Mouse (Mus musculus) G1E (cell line): ENCODE results near the gene Foxn1. TPM values are rescaled to one million over a fixed set of nuclear protein-coding genes. Genes with fewer than 3 reads are reported as not detected.
A peak's percentile ranks its signal among the peaks of the same experiment; 100 is the strongest.

ENCODE experiments used
- ATAC-seq: 2 replicates; pipeline ENCODE4 v1.8.0; 2016; ENCODE audit warnings: mild to moderate bottlenecking; ENCODE audit not compliant: insufficient number of reproducible peaks, poor library complexity, low FRiP score, severe bottlenecking; ENCODE audit errors: extremely low read depth
- DNase-seq: peaks from one replicate; pipeline ENCODE4 v3.0.0; 2012; ENCODE audit warnings: low spot score
- H3K27me3 ChIP-seq: 2 replicates; pipeline ENCODE4 v1.6.1; 2012; ENCODE audit warnings: mild to moderate bottlenecking, low read length, inconsistent platforms; ENCODE audit not compliant: insufficient read depth
- H3K36me3 ChIP-seq: replicated peaks from 2 replicates; pipeline ENCODE3; 2012; ENCODE audit warnings: mild to moderate bottlenecking, inconsistent platforms
- H3K4me1 ChIP-seq: 2 replicates; pipeline ENCODE4 v1.6.1; 2012; ENCODE audit warnings: low read depth, low read length, inconsistent platforms, mixed read lengths; ENCODE audit not compliant: insufficient read depth
- H3K4me3 ChIP-seq: 2 replicates; pipeline ENCODE4 v1.5.1; 2012; ENCODE audit warnings: low read depth, mild to moderate bottlenecking, inconsistent platforms, low read length, moderate library complexity, mixed read lengths
- H3K9me3 ChIP-seq: replicated peaks from 2 replicates; pipeline ENCODE4 v1.6.1; 2012; ENCODE audit warnings: inconsistent platforms
- CTCF ChIP-seq: IDR thresholded peaks from 2 replicates; pipeline ENCODE4 v1.5.1; 2012; ENCODE audit warnings: low read depth, low read length, inconsistent platforms, mixed read lengths
- GATA1 ChIP-seq: IDR thresholded peaks from 2 replicates; pipeline ENCODE4 v1.6.1; 2012; ENCODE audit warnings: borderline replicate concordance, low read length, inconsistent platforms, mixed read lengths
- GATA2 ChIP-seq: IDR thresholded peaks from 2 replicates; pipeline ENCODE4 v1.6.1; 2012; ENCODE audit warnings: low read depth, low read length, inconsistent platforms, borderline replicate concordance
- POLR2AphosphoS5 ChIP-seq: IDR thresholded peaks from 2 replicates; pipeline ENCODE4 v1.6.1; 2012; ENCODE audit warnings: low read depth, low read length, inconsistent platforms; ENCODE audit not compliant: insufficient replicate concordance
- TAL1 ChIP-seq: conservative IDR thresholded peaks from 2 replicates; pipeline ENCODE4 v1.6.1; 2012; ENCODE audit warnings: low read depth, low read length, inconsistent platforms, mixed read lengths
- polyA plus RNA-seq: library from polyadenylated mRNA; stranded (reverse); fragments of >175 nt; gene quantifications from 2 replicates; pipeline ENCODE4 v1.2.3, GENCODE M21; 2012
- total RNA-seq, 2 experiments: library from RNA; stranded (forward) in 1 of 2; stranded (reverse) in 1 of 2; fragments of 200-1000 nt in 1 of 2; fragments of >200 nt in 1 of 2; fragmentation: Nextera tagmentation in 1 of 2; gene quantifications; 2 replicates each; pipeline ENCODE4 v1.2.3; 2014 to 2017

Gene Foxn1
- total and polyA plus RNA-seq, 3 experiments = 0.05 TPM; not detected in 2

GRCm38 (mm10) chr11:78427655-78428054 is 41.3 kb upstream of the Foxn1 start:
- no peaks in the 10 kb centered on the region for H3K9me3 ChIP-seq
- DNase-seq = no peak
- H3K4me1 ChIP-seq = no peaks in the 10 kb centered on the region; the same call in 1 of the 2 replicates
- H3K36me3 ChIP-seq = no peaks in the 10 kb centered on the region
- H3K27me3 ChIP-seq = peaks cover 51% of the 10 kb centered on the region
- no peak for TF ChIP-seq GATA2
- TF ChIP-seq GATA1 = no peak
- TF ChIP-seq TAL1 = no peak
- no peak for TF ChIP-seq POLR2AphosphoS5
- no peak for TF ChIP-seq CTCF
- ATAC-seq = no peak
- no peak overlapping the region for H3K4me3 ChIP-seq

DNA sequence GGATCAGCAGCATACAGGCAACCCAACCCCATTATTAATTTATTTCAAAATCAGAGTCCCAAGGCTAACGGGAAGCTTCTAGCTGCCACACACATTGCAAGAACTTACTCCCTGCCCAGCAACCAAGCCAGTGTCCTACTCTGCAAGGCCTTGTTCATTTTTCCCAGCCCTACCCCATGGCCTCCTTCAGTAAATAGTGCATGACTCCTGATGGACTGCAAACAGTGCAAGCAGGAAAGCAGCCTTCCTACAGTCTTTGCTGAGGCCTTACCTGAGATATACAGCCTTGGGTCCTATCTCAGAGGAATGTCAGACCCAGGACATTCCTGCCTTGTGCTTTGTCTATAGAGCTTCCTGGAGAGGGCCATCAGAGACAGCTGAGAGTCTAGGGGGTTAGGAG is 39.2 kb upstream of the Foxn1 start:
- no peak for TF ChIP-seq CTCF
- no peak for TF ChIP-seq GATA1
- TF ChIP-seq TAL1 = no peak
- no peak for TF ChIP-seq POLR2AphosphoS5
- no peak for TF ChIP-seq GATA2
- no peak overlapping the region for H3K4me3 ChIP-seq
- H3K4me1 ChIP-seq = peaks cover 9% of the 10 kb centered on the region
- ATAC-seq = no peak
- no peak for DNase-seq
- H3K36me3 ChIP-seq = no peaks in the 10 kb centered on the region
- no peaks in the 10 kb centered on the region for H3K9me3 ChIP-seq
- H3K27me3 ChIP-seq = peaks cover 64% of the 10 kb centered on the region

GRCm38 (mm10) chr11:78424352-78424751 is 38.0 kb upstream of the Foxn1 start:
- TF ChIP-seq GATA2 (no peak), CTCF (no peak), GATA1 (no peak), POLR2AphosphoS5 (no peak), TAL1 (no peak)
- no peaks in the 10 kb centered on the region for H3K9me3 ChIP-seq
- H3K27me3 ChIP-seq = peaks cover 70% of the 10 kb centered on the region
- no peak for DNase-seq
- H3K36me3 ChIP-seq = no peaks in the 10 kb centered on the region
- ATAC-seq = no peak
- H3K4me1 ChIP-seq = peaks cover 14% of the 10 kb centered on the region
- no peak overlapping the region for H3K4me3 ChIP-seq

DNA sequence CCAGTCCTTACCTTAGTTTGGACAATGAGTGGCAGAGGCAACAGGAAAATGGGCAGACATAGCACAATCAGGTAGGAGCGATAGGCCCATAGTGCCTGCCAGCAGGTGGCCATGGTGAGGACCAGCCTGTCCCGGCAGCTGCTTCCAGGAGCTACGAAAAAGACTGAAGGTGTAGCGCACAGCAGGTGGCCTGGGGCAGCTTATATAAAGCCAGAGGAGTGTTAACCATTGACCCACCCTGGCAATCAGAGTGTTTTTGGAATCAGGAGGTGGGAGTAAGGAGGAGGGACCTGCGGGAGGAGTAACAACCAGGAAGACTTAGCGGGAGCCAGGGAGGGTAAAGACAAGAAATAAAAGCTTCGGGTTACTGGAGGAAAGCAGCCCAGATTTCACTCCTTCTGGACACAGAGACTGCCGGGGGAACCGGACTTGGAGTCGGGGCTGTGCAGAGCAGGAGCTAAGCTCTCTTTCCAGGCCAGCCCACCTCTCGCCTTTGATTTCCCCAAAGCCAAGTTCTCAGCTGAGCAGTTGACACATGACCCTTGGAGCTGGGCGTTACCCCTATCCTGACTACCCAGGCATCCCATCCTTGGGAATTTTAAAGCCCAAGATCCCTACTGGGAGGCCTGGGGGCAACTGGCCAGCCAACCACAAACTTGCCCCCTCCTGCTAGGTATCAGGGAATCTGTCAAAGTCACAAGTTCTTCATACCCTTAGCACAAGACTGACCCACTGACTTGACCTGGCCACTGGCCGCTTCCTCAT is 35.9 kb upstream of the Foxn1 start, which contains the start of gene Slc13a2:
Slc13a2 (minus strand) TSS at position 163 of the 765 bp plus-strand sequence.
- Histone ChIP-seq H3K4me1 (peaks cover 14% of the 10 kb centered on the region), H3K9me3 (no peaks in the 10 kb centered on the region), H3K36me3 (no peaks in the 10 kb centered on the region), H3K4me3 (no peak within 1 kb of the TSS), H3K27me3 (peaks cover 71% of the 10 kb centered on the region)
- no peak for ATAC-seq
- DNase-seq = no peak
- TF ChIP-seq TAL1 (no peak), CTCF (no peak), POLR2AphosphoS5 (no peak)

- TF ChIP-seq GATA2 (no peak), GATA1 (no peak), TAL1 (no peak), CTCF (no peak), POLR2AphosphoS5 (no peak)
- Histone ChIP-seq H3K9me3 (no peaks in the 10 kb centered on the region), H3K36me3 (no peaks in the 10 kb centered on the region), H3K4me3 (no peak overlapping the region), H3K4me1 (peaks cover 14% of the 10 kb centered on the region), H3K27me3 (peaks cover 74% of the 10 kb centered on the region)
- ATAC-seq (no peak), DNase-seq (no peak)
These were observed 35.0 kb upstream of the Foxn1 start for GRCm38 (mm10) chr11:78421201-78422009.

- no peaks in the 10 kb centered on the region for H3K36me3 ChIP-seq
- 0 out of 2 replicates have a peak, but pooled peaks have one; percentile 7 for TF ChIP-seq TAL1
- TF ChIP-seq POLR2AphosphoS5 = no peak
- TF ChIP-seq GATA1 = no peak
- TF ChIP-seq CTCF = no peak
- TF ChIP-seq GATA2 = no peak
- peaks cover 76% of the 10 kb centered on the region for H3K27me3 ChIP-seq
- ATAC-seq = peak; percentile 40
- DNase-seq = no peak
- no peaks in the 10 kb centered on the region for H3K9me3 ChIP-seq
- H3K4me3 ChIP-seq = no peak overlapping the region
- peaks cover 14% of the 10 kb centered on the region for H3K4me1 ChIP-seq
These were observed 34.0 kb upstream of the Foxn1 start for GRCm38 (mm10) chr11:78420263-78420889.
